Mouse (Mus musculus) spleen, postnatal 4 days (tissue): ENCODE results near the gene Tet3.

Experiments used
- DNase-seq, 2 experiments: peaks; one replicate each; pipeline ENCODE4 v3.0.0; 2022; ENCODE audit warnings: low spot score in 2 of 2

Tet3 gene

DNA sequence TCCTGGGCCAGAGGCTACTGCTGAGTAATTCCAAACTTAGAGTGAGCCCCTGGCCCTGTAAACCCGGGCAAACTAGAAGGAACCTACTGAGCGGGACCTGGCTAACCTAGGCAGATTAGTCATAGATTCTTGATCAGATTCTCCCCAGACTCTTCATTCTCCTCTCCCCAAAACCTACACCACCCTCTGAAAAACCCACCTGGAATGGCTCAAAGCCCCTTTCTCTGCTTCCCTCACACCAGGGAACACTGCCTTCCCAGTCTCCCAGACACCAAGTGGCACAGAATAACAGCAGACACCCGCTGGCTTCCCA lies 18.7 kb downstream of the Tet3 start:
- no peak for DNase-seq

DNA sequence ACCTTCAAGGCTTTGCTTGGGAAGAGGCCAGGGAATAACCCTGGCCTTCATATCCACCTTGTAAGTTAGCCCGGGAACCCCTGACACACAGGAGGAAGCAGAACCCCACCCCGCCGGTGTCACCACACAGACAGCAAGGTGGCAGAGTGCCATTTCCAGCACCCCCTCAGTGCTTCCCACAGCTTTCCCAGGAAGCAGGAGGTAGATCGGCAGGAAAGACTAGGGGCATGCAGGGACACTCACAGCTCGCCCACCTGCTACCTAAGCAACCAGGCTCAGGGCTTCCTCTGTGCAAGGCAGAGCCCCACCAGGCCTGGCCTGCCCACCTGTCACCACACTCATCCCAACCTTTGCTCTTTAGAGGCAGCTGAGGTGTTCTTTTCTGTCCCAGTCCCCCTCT lies 19.1 kb downstream of the Tet3 start:
- no peak for DNase-seq

DNA sequence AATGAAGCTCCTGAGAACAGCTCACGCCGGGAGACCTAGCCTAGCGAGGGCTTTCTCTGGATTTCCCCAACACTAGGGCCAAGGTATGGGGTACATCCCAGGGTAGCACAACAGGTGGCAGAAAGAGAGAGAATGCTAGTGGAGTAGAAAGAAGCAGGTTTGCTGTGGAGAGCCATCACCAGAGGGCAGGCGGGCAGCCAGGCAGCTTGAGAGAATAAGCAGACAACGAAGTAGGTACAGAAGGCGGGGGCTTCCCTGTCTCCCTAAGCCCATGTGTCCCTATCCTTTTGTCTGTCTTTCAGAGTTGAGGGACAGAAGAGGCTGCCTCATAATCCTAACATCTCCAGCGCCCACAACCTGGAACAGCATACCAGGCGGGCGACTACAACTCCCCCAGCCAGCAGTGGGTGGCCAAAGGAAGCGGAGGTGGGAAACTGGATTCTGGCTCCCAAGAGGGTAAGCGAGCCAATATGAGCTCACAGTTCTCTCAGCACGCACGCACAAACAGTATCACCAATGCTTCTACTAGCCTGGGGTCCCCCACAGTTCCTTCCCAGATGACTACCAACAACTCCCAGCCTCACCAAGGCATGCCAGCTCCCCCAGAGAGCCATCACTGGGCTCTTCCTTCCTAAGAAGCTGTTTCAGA lies 19.6 kb downstream of the Tet3 start:
- no peak for DNase-seq

DNA sequence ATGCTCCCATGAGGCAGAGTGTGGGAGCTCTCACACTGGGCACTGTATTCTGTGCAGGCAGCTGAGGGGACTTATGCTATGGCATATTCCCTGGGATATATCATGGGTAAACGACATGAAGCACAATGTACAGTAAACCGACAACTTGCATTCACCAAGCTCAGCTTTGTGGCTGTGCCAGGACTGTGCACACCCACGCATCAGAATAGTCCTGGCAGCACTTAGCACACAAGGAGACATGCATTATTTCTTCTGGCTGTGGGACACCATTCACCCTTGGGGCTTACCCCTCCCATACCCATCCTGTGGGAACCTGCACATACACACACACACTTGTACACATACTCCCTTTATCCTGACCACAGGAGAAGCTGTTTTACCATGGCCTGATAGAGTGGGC lies 20.3 kb downstream of the Tet3 start:
- no peak for DNase-seq

DNA sequence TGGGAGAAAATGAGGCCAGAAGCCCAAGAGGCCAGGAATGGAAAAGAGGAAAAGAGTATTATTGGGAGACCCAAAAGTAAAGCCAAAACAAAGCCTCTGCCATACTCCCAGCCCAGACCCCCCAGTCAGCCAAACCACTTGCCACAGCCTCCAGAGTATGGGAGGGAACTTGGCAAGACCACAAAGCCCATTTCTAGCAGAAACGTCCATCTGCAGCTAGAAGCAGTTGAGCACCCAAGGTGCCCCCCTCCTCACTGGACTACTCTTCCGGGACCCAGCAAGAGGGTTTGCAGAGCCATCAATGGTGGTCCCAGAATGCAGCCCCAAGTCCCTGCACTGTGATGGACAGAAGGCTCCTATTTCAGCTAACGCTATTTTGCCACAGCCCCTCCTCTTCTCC lies 21.1 kb downstream of the Tet3 start:
- no peak for DNase-seq

DNA sequence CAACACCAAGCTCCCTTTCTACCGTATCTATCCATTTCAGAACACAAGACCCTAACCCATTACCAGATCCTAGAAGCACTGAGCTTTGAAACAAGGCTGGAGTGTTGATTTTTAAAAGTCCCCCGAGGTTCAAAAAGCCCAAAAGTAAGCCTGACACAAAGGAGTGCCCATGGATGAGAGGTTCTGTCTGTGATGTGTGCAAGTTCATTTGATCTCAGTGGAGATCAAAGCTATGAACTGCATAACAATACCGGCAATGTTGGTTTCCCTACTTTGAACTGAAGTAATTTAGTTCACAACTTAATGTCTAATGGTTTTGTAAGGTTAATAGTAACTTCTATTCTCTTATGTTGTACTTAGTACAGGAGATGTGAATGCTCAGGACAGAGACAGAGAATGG lies 21.7 kb downstream of the Tet3 start:
- no peak for DNase-seq

DNA sequence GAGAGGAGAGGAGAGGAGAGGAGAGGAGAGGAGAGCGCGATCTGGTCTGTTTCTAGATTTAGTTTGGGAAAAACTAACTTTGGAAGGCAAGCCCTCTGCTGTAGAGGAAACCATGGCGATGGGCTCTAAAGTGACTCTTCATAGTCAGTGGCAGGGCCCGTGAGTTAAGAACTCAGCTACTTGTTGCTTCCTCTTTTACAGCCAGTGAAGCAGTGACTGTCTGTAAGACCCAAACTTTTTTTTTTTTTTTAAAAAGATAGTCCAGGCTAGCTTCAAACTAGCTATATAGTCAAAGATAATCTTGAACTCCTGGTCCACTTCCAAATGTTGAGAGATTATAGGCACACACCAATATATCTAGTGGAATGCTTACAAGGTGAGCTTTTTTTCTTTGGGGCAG lies 22.3 kb downstream of the Tet3 start:
- no peak for DNase-seq

DNA sequence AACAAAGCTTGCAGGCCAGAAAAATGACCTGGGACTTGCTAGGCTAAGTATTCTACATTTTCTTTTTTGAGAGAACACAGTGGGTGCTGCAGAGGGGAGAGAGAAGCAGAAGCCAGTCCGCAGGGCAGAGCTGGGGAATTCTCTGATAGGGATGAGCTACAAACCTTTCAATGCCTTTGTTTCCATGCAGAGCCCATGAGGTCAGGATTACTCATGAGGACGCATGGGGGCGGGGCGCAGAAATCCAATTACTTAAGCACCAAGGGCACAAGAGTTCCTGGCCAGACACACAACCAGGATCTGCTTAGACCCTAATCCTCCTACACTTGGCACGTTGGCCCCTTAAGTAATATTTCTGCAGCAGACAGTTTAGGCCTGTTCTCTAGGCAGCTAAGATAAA lies 23.7 kb downstream of the Tet3 start:
- no peak for DNase-seq

DNA sequence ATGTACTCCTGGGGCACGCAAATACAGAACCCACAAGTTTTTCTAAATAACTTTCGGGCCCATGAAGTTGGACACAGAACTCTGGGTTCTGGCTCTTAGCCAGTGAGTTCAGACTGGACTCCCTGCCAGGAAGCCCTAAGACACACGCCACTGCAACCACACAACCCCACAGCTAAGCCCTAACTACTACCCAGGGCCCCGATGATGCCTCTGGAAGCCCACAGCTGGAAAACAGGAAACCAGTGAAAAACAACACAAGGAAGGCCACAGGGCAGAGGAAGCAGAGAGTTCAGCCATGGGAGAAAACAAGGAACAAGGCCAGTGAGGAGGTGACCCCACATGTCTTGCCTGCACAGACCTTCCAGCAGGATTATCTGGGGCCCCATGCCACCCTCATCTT lies 25.3 kb downstream of the Tet3 start:
- no peak for DNase-seq

DNA sequence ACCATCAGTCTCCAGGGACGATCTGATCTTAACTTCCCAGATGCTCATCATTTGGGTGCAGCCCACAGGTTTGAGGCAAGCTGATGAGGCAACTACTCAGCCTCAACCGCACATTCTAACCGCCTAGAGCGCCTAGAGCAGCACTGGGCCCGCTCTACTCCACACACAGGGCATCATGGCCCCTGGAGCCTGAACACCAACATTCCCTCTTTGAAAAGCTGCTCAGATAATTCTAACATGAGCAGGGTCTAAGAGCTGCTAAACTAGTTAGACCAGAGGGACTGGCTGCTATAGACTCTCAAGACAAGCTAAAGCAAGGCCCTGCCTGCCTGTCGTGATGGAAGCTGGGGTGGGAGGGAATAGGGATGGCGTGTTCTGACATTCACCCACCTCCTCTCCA lies 25.9 kb downstream of the Tet3 start:
- no peak for DNase-seq

DNA sequence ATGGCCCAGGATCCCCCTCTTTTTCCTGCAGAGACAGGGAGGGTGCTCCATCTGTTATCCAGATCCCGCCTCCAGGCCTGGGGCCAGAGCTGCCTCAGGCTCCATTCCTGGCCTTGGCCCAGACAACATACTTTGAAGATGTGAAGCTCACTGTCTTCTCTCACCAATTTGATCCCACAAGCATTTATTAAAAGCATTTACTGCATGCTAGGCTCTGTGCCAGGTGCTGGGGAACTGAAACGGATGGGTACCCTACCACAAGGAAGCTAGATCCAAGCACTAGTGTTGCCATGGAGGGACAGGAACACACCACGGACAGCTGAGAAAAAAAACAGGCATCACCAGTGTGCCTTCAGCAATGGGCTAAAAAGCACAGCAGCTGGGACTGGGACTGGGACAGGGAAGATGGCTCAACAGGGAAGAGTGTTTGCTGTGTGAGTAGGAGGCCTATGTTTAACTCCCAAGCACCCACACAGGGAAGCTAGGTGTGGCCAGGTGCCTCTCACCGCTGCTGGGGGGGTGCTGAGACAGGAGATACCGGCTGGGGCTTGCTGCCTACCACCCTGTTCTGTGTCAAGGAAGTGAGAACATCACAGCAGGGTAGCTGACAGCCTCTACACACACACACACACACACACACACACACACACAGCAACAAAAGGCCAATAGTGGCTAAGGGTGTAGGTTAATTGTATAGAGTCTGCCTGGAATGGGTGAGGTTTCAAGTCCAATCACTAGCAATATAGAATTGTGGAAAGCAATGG lies 30.7 kb downstream of the Tet3 start:
- DNase-seq = no peak

DNA sequence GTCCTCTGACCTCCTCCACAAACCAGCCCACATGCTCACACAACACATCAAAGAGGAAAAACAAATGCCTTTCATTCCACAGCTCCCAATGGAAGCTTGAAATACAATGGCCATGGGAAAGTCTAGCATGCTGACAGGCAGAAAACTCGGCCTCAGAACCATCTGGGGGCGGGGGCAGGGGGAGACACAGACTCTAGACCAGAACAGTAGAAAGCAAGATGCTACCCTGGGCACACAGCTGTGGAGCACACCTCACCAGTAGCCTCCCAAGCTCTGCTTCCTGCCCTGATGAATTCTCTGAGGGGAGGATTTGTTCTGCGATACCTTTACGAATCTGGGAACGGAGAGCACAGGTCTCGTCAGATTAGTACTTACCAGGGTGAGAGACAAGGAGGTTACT lies 31.4 kb downstream of the Tet3 start:
- DNase-seq = no peak

DNA sequence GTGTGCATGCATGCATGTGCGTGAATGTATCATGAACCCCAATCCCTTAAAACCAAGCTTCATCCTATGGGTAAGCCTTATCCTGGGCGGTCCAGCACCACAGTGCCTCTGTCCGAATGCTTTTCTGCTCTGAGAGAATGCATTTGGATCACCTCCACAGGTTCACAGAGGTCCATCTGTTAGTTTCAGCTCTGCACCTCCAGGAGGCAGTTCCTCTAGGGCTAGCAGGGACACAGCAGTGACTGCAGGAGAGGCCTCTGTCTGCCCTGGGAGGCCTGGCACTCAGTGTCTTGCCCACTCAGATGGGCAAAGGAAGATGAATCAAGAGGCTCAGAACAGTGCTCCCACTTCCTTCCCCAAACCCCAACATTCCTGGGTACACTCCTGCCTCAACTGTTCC lies 32.3 kb downstream of the Tet3 start:
- no peak for DNase-seq

DNA sequence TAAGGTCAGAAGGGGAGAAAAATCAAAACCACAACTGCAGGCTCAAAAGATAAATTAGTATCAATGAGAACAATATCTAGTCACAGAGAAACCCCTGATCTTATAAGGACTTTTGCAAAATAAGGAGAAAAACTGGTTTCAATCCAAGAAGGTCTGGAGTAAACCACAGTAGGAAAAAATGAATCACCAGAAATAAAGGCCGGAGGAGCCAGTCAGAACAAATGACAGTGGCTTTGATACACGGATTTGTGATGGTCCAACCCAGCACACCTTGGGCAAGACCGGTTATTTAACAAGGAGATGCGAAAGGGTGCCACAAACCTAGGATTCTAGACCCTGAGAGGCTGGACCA lies 34.9 kb downstream of the Tet3 start:
- no peak for DNase-seq

DNA sequence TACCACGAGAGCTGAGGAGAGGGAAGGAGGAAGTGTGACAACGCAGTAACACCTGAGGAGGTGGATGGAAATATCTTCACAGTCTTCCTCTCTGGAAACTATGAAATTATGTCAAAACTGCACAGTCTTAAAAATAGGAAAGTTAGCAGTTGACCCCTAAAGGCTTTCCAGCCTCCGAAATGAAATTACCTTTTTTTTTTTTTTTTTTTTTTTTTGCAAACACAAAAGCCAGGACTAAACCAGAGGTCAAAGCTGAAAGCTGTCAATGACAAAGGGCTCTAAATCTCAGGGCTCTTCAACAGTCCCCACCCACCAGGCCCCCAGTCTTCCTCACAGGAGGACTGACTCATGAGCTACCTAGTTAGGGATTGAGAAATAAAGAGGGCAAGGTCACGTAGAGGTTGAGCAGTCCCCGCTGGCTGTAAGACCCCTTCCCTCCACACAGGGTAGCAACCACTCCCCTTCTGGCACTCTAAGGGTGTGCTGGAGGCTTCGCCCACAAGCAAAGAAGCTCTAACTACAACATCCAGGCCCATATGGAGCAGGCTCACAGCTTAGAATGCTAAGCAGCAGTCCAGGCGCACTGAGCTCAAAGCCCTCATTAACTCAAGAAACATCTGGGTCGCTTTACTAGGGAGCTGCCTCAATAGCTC lies 35.4 kb downstream of the Tet3 start:
- no peak for DNase-seq

DNA sequence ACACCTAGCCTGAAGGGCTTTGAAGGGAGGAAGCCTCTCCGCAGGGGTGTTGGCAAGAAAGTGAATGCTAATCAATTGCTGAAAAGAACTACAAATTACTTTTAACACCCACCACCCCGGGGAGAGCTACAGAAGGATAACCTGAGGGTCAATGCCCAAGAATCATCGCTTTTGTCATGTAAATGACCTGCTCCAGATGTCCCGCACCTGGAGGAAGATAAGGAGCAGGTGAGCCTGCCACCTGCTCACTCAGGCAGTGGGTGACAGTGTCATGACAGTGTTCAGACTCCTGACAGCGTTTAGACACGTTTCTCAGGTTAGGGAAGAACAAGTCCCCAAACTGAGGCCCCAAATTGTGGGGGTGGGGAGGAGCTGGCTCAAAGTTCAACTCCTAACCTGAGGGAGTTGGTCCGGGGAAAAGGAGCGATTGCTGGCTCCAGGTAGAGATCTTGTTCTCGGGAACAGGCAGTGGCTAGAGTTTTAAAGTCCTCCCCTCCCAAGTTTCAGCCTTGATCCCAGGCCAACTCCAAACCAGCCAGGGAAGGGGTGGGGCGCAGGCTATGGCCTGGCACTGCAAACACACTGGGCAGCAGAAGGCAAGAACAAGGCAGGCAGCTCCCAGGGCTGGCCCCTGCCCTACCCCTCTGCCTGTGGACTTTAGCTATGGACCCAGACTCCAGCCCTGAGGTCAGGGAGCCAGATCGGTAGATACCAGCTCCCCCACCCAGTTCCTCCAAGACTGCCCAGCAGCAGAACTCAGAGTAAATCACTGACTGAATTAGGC lies 36.8 kb downstream of the Tet3 start:
- no peak for DNase-seq

DNA sequence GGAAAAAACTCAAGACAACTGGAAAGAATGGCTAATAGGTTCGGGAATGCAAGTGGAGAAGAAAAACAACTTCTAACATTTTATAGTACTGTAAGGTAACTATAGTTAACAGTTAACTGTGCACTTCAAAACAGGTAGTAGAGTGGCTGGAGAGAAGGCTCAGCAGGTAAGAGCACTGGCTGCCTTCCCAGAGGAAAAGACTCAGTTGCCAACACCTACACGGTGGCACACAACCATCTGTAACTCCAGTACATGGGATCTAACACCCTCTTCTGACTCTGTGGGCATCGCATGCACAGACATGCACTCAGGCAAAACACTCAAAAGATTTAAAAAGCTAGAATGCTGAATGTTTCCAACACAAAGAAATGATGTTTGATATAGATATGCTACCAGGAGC lies 39.4 kb downstream of the Tet3 start:
- no peak for DNase-seq

DNA sequence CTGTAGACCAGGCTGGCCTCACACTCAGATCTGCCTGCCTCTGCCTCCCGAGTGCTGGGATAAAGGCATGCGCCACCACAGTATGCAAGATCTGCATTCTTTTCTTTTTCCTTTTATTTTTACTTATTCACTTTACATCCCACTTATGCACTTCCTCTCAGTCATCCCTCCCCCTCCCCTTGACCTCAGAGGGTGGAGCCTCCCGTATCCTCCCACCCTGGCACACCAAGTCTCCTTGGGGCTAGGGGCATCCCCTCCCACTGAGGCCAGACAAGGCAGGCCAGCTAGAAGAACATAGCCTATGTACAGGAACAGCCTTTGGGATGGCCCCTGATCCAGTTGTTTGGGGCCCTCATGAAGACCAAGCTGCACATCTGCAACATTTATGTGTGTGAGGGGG lies 41.4 kb downstream of the Tet3 start:
- DNase-seq = no peak

DNA sequence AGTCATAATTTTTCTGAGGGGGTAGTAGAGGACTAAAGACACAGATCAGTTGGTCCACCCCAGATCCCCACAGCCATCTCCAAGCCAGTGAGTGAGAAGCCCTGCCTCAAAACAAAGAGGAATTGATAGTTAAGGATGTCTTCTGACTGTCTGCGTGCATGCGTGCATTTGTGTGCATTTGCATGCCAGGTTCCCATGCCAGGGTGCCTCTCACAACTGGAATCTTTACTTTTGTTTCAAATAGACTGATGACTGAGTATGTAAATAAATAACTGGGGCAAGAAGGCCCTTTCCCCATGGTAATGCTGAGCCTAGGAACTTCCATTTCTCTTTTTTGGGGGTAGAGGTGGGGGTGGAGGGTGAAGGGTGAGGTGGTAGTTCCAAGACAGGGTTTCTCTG lies 41.8 kb downstream of the Tet3 start:
- no peak for DNase-seq

DNA sequence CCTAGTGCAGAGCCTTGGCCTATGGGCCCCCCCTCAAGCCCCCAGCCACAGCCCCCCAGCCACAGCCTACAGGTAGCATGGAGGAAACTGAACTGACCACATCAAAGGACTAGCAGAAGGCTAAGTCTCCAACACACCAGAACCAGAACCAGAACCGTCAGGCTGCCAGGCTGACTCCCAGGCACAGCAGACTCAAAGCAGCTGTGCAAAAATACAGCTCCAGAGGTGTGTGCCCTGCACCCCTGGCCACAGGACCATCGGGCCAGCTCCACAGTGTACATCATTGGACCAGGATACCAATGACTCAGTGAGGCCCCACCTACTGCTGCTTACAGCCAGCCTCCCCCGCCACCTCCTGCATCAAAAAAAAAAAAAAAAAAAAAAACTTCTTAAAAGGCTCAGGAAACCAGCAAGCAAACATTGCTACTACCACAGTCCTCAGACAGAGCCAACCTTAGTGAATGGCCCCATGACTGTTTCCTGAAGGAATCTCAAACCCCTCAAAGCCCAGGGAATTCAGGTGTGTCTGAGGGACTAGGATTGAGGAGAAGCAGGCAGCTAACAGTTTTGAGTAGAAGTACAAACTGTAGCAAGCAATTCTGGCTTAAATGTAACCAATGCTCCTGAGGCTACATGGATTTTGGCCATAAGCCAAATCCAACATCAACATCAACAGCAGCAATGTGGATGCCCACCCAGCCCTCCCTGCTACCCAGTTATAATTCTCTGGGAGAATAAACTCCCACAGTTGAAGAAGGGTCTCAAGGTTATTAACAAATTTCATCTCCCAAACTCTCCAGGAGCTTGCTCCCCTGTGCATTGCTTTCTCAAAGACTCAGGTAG lies 42.4 kb downstream of the Tet3 start:
- no peak for DNase-seq

DNA sequence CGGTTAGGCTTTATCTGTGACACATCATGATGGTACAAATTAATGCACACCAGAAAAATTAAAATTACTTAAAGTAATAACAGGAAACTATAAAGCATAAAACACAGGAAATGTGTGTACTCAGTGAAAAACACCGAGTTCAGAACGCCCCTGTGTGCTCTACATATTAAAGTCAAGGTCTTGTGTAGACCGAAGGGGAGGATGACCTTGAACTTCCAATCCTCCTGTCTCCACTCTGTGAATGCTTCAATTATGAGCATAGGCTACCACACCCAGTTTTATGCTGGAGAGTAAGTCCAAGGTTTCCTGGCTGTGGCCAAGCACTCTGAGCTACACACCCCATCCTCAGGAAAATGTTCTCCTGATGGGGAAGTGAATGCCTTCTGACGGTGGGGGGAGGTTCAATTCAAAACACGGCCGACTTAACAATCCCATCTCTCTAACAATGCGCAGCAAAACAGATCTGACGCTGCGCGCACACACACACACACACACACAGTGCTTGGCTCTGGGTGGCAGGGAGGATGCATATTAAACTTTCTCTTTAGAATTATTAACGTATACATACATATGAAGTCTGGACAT lies 43.4 kb downstream of the Tet3 start:
- DNase-seq = no peak
